Mouse (Mus musculus): ENCODE data around the gene Ankdd1a. TPM values are rescaled to one million over a fixed set of nuclear protein-coding genes. Genes with fewer than 3 reads are reported as not detected.

The Ankdd1a gene
- not detected in 2 replicates for polyA plus RNA-seq (2016; fragmentation: Nextera tagmentation; extraction: Ambion mirVana)

DNA sequence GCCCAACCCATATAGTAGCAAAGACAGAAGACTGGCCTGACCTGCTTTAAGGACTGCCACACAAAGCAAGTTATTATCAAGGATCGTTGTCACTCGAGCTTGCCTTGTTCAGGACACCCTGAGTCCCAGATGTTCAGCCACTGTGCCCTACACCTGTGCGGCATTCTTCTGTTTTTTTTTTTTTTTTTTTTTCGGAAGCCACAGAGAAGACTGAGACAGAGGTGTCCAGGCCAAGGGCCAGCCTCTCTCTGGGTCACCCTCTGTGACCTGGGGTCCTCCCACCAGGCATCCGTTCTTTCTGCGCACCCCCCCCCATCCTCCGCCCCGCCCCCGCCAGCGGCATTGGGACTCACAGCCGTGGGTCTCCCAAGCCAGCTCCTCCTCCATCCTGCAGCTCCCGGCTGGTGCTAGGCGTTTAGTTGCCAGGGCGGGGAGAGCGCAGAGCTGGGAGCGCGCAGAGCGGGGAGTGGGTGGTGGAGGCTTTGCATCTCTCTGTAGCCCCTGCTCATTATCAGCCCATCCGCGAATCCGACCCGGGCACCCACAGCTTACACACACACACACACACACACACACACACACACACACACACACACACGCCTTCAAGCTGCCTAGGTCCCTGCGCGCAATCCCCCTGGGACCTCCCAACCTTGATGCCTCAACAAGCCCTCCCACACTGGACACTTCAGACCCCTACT lies at the start of gene Ankdd1a:
Gene Ankdd1a (minus strand): TSS at position 387 of the 698 bp plus-strand sequence.
- DNase-seq (ENCODE audit: low spot score), result no peak
- no peaks in the 10 kb centered on the region for H3K36me3 ChIP-seq
- H3K27me3 ChIP-seq (ENCODE audit: insufficient read depth, poor library complexity, severe bottlenecking), result peaks cover 6% of the 10 kb centered on the region; the same call in 1 of the 2 replicates
- no peaks in the 10 kb centered on the region for H3K9me3 ChIP-seq
- peaks cover 14% of the 10 kb centered on the region for H3K4me1 ChIP-seq
- peak within 1 kb of the TSS; percentile 48 for H3K4me3 ChIP-seq
- H3K27ac ChIP-seq, result no peak within 1 kb of the TSS; the same call in 1 of the 2 replicates
- 9% methylated on average over 25 of the region's 25 CpGs for WGBS

DNA sequence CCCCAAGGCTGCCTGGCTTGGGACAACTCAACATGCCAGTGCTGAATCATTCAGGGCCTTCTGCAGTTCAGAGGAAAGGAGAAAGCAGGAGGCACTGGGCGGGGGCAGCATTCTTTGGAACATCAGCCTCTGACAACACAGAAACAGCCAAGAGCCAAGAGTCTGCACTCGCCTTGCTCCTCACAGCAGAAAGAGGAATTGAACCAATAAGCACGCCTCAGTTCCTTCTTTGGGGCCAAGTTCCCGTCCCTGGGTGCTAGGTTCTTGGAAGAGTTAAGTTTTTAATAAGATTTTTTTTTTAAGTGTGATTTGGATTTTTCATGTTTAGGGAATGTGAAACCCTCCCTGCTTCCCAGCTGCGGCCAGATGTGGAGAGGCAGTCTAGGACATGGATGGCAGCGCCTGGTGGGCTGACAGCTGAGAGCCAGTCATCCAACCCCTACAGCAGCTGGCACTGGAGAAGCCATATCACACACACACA lies 49.5 kb upstream of the Ankdd1a start:
- no peaks in the 10 kb centered on the region for H3K27me3 ChIP-seq (ENCODE audit: insufficient read depth, poor library complexity, severe bottlenecking)
- H3K4me3 ChIP-seq, result no peak overlapping the region
- H3K4me1 ChIP-seq, result peaks cover 4% of the 10 kb centered on the region
- H3K36me3 ChIP-seq, result peaks cover 64% of the 10 kb centered on the region
- no peaks in the 10 kb centered on the region for H3K9me3 ChIP-seq
- no peak overlapping the region for H3K27ac ChIP-seq
- DNase-seq (ENCODE audit: low spot score), result no peak
- WGBS, result 84% methylated on average over 6 of the region's 6 CpGs

DNA sequence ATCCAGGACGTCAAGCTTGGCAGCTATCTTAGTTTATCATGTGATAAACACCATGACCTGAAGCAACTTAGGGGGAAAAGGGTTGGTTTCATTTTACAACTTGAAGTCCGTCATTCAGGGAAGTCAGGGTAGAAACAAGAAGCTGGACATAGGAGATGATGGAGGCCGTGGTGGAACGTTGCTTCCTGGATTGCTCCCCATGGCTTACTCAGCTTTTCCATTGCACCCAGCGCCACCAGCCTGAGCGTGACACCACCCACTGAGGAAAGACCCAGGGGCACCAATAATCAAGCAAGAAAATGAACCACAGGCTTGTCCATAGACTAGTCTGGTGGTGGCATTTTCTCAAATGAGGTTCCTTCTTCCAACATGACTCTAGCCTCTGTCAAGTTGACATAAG lies 48.8 kb upstream of the Ankdd1a start:
- peaks cover 67% of the 10 kb centered on the region for H3K36me3 ChIP-seq
- WGBS, result 87% methylated on average over 6 of the region's 6 CpGs
- H3K27me3 ChIP-seq (ENCODE audit: insufficient read depth, poor library complexity, severe bottlenecking), result no peaks in the 10 kb centered on the region
- no peak overlapping the region for H3K4me3 ChIP-seq
- no peak for DNase-seq (ENCODE audit: low spot score)
- H3K4me1 ChIP-seq, result 0 out of 2 replicates have a peak, but pooled peaks cover 2% of the 10 kb centered on the region
- no peak overlapping the region for H3K27ac ChIP-seq
- H3K9me3 ChIP-seq, result no peaks in the 10 kb centered on the region

DNA sequence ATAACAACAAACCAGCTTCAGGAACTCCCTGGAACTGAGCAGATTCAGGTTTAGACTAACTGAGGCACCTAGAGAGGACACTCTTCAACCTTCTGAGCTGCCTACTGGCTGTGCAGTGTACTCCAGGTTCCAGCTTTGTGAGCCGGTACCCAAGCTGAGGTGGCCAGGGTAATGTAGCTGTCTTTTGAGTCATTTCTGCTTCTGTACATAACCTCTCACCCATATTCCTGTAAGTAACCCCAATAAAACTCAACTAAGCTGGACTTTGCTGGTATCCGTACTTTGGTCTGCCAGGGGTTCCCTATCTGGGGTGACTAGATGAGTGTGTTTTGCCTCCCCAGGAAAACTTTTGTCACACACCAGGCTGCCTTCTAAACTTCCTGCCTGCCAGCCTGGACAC lies 44.7 kb upstream of the Ankdd1a start:
- peaks cover 65% of the 10 kb centered on the region for H3K36me3 ChIP-seq
- no peak for DNase-seq (ENCODE audit: low spot score)
- 93% methylated on average over 2 of the region's 2 CpGs for WGBS
- H3K9me3 ChIP-seq, result no peaks in the 10 kb centered on the region
- H3K4me1 ChIP-seq, result peaks cover 21% of the 10 kb centered on the region
- no peaks in the 10 kb centered on the region for H3K27me3 ChIP-seq (ENCODE audit: insufficient read depth, poor library complexity, severe bottlenecking)
- H3K27ac ChIP-seq, result no peak overlapping the region
- no peak overlapping the region for H3K4me3 ChIP-seq

DNA sequence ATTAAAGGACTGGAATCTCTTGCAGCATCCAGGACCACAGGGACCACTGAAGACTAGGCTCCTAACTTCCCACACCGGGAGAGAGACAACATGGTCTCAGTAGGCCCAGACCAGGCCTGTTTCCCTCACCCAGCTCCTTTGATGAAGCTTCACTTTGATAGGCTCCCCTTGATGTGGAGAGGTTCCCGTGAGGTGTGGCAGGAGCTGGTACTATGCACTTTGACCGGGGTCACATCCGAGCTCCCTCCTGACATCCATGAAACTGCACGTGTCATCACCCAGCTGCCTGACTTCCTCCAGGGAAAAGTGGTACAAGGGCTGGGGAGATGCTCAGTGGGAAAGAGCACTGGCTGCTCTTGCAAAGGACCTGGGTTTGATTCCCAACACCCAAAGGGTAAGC lies 43.1 kb upstream of the Ankdd1a start:
- 87% methylated on average over 5 of the region's 5 CpGs for WGBS
- H3K27ac ChIP-seq, result no peak overlapping the region; the same call in 1 of the 2 replicates
- peak; percentile 70 for DNase-seq (ENCODE audit: low spot score)

DNA sequence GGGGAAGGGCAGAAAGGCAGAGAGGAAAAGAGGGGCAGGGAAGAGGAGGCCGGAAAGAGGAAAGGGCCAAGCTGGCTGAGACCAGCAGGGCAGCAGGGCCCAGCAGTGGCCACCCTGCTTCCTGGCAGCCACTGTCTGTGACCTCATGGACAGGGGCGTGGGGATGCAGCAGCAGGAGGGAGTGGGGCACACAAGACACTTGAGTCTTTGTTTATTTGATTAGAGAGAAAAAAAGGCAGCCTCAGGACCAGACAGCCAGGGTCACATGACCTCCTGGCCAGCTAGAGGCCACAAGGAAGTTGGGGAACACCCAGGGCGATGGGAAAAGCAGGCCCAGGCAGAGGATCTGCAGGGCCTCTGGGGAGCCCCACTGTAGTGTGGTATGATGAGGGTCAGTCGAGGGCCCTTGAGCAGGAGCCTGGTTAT lies 42.1 kb upstream of the Ankdd1a start:
- H3K36me3 ChIP-seq, result peaks cover 68% of the 10 kb centered on the region
- peaks cover 21% of the 10 kb centered on the region for H3K4me1 ChIP-seq
- H3K27ac ChIP-seq, result peak overlapping the region; percentile 84
- WGBS, result 38% methylated on average over 4 of the region's 4 CpGs
- no peak overlapping the region for H3K4me3 ChIP-seq
- no peaks in the 10 kb centered on the region for H3K27me3 ChIP-seq (ENCODE audit: insufficient read depth, poor library complexity, severe bottlenecking)
- no peaks in the 10 kb centered on the region for H3K9me3 ChIP-seq
- peak; percentile 76 for DNase-seq (ENCODE audit: low spot score)

More for the DNA sequence above, 43.1 kb upstream of the Ankdd1a start:
- Histone ChIP-seq H3K4me1 (peaks cover 21% of the 10 kb centered on the region), H3K4me3 (no peak overlapping the region), H3K27me3 (ENCODE audit: insufficient read depth, poor library complexity, severe bottlenecking) (no peaks in the 10 kb centered on the region), H3K36me3 (peaks cover 65% of the 10 kb centered on the region), H3K9me3 (no peaks in the 10 kb centered on the region)

DNA sequence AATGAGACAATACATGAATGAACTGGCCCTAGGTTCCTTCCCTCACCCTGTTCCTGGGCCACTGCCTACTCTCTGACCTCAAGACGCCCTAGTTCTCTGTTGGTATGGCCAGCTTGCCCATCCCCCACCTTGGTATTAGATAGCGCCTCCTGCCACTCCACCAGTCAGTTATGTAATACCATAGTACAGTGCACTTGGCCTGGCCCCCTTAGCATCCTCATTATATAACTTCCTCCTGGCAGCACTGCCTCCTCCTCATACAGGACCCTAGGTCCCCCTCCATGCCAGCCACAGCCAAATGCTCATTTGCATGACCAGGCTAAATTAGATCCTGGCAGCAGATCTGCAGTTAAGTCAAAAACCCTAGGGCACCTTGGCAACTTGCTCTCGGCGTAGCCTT lies 41.0 kb upstream of the Ankdd1a start:
- H3K4me1 ChIP-seq, result peaks cover 21% of the 10 kb centered on the region
- H3K9me3 ChIP-seq, result no peaks in the 10 kb centered on the region
- peaks cover 69% of the 10 kb centered on the region for H3K36me3 ChIP-seq
- peak overlapping the region; percentile 84; the same call in 1 of the 2 replicates for H3K27ac ChIP-seq
- DNase-seq (ENCODE audit: low spot score), result no peak
- no peak overlapping the region for H3K4me3 ChIP-seq
- H3K27me3 ChIP-seq (ENCODE audit: insufficient read depth, poor library complexity, severe bottlenecking), result no peaks in the 10 kb centered on the region
- 77% methylated on average over 4 of the region's 4 CpGs for WGBS

DNA sequence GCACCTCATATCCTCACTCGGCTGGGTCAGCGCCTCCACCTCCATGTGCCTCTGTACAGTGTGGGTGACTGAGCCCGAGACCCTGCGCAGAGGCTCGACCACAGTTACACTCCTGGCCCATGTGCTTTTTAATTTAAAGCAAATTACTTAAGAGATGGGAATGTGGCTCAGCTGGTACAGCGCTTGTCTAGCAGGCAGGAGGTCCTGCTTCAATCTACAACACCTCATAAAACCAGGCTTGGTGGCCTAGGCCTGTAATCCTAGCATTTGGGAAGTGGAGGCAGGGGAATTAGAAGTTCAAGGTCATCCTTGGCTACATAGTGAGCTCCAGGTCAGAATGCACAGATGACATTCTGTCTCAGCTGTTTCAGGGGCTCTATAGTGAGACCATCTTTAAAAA lies 38.8 kb upstream of the Ankdd1a start:
- 0 out of 2 replicates have a peak overlapping the region, but pooled peaks have one; percentile 23 for H3K27ac ChIP-seq
- no peak overlapping the region for H3K4me3 ChIP-seq
- H3K36me3 ChIP-seq, result peaks cover 67% of the 10 kb centered on the region
- H3K9me3 ChIP-seq, result no peaks in the 10 kb centered on the region
- no peaks in the 10 kb centered on the region for H3K27me3 ChIP-seq (ENCODE audit: insufficient read depth, poor library complexity, severe bottlenecking)
- peaks cover 41% of the 10 kb centered on the region for H3K4me1 ChIP-seq
- WGBS, result 93% methylated on average over 6 of the region's 6 CpGs
- DNase-seq (ENCODE audit: low spot score), result no peak

DNA sequence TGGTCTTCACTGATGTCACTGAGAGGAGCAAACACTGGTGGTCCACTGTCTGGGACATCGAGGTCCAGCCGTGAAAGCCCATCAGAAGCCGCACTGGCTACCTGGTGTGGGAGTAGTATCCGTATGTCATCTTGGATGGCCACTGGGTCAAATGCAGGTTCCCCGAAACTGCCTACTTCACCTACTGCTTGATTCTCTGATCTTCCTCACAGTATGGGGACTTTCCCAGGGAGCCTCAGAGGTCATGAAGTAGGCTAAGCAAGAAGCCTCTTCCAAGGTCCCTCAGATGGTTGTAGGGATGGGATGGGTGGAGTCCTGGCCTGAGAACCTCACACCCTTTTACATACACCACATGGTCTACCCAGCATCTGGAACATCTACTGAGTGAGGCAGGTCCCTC lies 37.0 kb upstream of the Ankdd1a start:
- 97% methylated on average over 5 of the region's 5 CpGs for WGBS
- H3K4me3 ChIP-seq, result no peak overlapping the region

DNA sequence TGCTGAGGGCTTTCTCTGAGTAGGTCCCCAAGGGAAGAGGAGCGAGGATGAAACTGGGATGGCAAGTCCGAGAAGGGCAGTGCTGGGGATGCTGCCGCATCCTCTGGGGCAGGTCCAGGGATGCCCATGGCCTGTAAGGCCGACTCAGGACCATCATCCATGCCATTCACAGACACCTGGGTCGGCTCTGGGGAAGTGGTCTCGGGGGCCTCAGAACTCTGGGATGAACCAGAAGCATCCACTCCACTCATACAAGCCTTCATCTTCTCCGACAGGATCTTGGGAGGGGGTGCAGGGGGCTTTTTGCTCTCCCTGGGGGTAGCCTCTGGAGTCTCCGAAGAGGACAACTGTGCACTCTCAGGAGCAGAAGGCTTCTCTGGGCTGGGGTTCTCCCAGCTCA lies 36.4 kb upstream of the Ankdd1a start:
- H3K4me3 ChIP-seq, result no peak overlapping the region
- H3K27ac ChIP-seq, result 0 out of 2 replicates have a peak overlapping the region, but pooled peaks have one; percentile 3
- no peaks in the 10 kb centered on the region for H3K9me3 ChIP-seq
- WGBS, result 90% methylated on average over 8 of the region's 8 CpGs
- DNase-seq (ENCODE audit: low spot score), result no peak
- H3K36me3 ChIP-seq, result peaks cover 55% of the 10 kb centered on the region
- H3K27me3 ChIP-seq (ENCODE audit: insufficient read depth, poor library complexity, severe bottlenecking), result no peaks in the 10 kb centered on the region
- H3K4me1 ChIP-seq, result peaks cover 37% of the 10 kb centered on the region

More for the DNA sequence above, 37.0 kb upstream of the Ankdd1a start:
- Histone ChIP-seq H3K9me3 (no peaks in the 10 kb centered on the region), H3K27me3 (ENCODE audit: insufficient read depth, poor library complexity, severe bottlenecking) (no peaks in the 10 kb centered on the region), H3K27ac (no peak overlapping the region), H3K36me3 (peaks cover 55% of the 10 kb centered on the region), H3K4me1 (peaks cover 37% of the 10 kb centered on the region)
- DNase-seq (ENCODE audit: low spot score), result peak; percentile 72

DNA sequence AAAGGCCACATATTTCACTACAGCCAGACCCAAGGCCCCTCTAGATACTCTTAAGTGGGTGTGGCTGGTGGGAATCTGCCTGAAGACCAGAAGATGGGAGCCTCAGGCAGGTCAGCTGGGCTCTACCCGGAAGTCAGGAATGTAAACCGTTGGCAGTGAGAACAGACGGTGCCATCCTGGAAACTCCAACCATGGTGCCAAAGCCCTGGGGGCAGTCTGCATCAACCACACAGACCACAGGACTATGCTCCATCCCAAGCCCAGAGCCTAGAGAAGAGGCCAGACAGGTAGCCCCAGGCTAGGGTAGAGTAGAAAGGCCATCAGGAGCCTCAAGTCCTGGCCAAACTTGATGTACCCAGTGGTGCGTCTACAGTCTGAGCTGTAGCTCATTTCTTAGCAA lies 35.6 kb upstream of the Ankdd1a start:
- no peak overlapping the region for H3K4me3 ChIP-seq
- peaks cover 55% of the 10 kb centered on the region for H3K36me3 ChIP-seq
- no peaks in the 10 kb centered on the region for H3K9me3 ChIP-seq
- peak; percentile 73 for DNase-seq (ENCODE audit: low spot score)
- H3K27me3 ChIP-seq (ENCODE audit: insufficient read depth, poor library complexity, severe bottlenecking), result no peaks in the 10 kb centered on the region
- peaks cover 39% of the 10 kb centered on the region for H3K4me1 ChIP-seq
- H3K27ac ChIP-seq, result peak overlapping the region; percentile 80
- WGBS, result 76% methylated on average over 4 of the region's 4 CpGs

DNA sequence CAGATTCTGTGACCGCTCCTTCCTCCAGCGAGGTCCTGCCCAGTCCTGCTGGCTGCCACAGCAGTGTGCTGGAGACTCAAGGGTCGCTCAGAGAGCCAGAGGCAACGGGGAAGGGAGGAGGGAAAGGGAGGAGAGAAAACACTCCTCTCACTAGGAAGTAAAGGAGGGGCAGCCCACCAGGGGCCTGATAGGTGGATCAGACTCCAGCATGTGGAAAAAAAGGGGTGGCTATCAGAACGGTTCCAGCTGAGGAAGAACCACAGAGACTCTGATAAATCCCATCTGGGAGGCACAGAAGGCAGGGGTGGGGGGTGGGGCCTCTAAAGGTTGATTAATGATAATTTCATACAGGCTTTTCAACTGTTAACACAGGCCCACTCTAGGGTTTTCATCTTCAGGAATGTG lies 35.0 kb upstream of the Ankdd1a start:
- 2% methylated on average over 5 of the region's 5 CpGs for WGBS
- no peaks in the 10 kb centered on the region for H3K27me3 ChIP-seq (ENCODE audit: insufficient read depth, poor library complexity, severe bottlenecking)
- peak; percentile 91 for DNase-seq (ENCODE audit: low spot score)
- peak overlapping the region; percentile 80 for H3K27ac ChIP-seq
- no peak overlapping the region; the same call in 1 of the 2 replicates for H3K4me3 ChIP-seq
- H3K9me3 ChIP-seq, result no peaks in the 10 kb centered on the region
- H3K4me1 ChIP-seq, result peaks cover 45% of the 10 kb centered on the region
- H3K36me3 ChIP-seq, result peaks cover 49% of the 10 kb centered on the region

DNA sequence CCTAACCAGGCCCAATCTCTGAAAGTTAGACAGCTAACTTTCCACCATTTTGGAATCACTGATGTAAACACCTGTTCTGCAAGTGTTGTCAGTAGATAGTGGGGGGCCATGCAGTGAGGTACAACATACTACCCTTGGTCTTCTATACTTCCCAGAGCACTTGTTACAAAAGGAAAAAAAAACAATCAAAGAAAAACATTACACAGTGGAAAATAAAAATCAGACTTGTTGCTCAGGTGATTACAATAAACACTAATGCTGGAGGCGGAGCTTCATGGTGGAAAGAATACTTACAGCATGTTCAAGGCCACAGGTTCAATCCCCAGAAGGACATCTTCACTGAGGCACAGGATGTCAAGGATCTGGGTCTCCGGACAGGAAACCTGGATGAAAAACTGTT lies 32.7 kb upstream of the Ankdd1a start:
- 0 out of 2 replicates have a peak overlapping the region, but pooled peaks have one; percentile 90 for H3K27ac ChIP-seq
- no peak overlapping the region for H3K4me3 ChIP-seq
- peaks cover 56% of the 10 kb centered on the region for H3K4me1 ChIP-seq
- no peak for DNase-seq (ENCODE audit: low spot score)
- H3K27me3 ChIP-seq (ENCODE audit: insufficient read depth, poor library complexity, severe bottlenecking), result no peaks in the 10 kb centered on the region
- no peaks in the 10 kb centered on the region for H3K9me3 ChIP-seq
- peaks cover 31% of the 10 kb centered on the region for H3K36me3 ChIP-seq
- WGBS, result 89% methylated on average over 2 of the region's 2 CpGs

All from heart, embryonic 10.5 days (tissue).